Mouse (Mus musculus): Measurements from ENCODE around the gene Wfdc21.

Wfdc21 gene

DNA sequence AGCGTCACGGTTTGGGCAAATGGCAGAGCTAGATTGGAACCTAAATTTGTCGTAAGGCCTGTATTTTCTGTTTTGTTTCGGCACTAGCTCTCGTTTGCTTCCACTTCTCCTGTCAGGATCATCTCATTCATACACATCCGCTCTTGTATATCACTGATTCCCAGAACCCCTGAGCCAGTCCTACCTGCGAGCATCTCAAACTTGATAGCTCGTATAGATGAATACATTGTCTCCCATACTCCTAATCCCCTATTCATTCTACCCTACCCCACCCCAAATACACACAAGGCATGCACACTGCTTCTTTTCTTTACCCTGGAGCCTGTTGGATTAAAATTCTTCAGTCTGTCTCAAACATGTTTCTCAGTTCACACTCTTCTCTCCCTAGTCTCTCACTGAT, 7.5 kb downstream of the Wfdc21 start:
- no peak for DNase-seq

DNA sequence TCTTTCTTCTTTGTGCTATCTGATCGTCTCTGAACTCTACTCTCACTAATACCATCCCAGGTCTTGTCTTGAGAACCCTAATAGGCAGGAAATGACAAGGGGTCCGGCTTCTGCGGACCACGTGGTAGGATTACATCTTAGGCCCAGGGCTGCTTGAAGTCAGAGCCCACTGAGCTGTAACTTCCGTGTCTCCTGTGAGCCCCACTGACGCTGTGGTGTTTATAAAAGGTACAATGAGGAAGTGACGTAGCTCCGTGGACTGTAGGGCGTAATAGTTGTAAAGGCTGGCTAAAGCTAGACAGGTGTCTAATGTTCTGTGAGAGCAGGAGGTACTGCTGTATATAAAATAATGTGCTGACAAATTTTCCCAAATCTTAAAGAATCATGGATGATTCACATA, 20.6 kb downstream of the Wfdc21 start:
- no peak for DNase-seq

DNA sequence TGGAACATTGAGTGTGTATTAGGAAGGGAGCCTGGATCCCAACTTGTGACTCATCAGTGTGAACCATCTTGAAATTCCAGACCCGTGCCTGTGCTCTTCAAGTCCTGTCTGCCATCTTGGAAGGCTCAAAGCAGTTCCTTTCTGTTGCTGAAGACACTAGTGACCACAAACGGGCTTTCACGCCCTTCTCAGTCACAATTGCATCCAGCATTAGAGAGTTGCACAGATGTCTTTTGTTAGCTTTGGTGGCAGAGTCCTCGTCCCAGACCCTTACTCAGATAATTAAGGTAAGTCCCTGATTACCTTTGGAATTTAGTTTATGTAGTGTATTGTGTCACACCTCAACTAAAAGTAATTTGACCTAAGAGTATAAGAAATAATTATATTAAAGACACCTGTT, 22.2 kb downstream of the Wfdc21 start:
- DNase-seq = no peak

DNA sequence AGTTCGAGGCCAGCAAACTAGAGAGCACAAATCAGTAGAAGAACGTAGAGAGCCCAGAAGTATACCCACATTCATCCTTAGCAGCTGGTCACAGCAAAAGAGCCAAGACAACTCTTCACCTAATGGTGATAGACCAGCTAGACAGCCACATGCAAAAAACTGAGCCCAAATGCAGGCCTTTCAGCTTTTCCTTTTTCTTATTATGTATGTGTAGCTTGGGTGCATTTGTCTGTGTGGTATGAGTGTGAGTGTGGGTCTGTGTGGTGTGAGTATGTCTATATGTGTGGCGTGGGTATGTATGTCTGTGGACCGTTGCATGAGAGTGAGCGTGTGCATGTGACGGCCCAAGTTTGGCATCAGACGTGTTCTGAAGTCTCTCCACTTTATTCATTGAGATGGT, 24.3 kb downstream of the Wfdc21 start:
- no peak for DNase-seq

GRCm38 (mm10) chr11:83772341-83772740, 25.6 kb downstream of the Wfdc21 start:
- no peak for DNase-seq

GRCm38 (mm10) chr11:83773691-83774090, 27.0 kb downstream of the Wfdc21 start:
- no peak for DNase-seq

- DNase-seq = no peak
Measured at GRCm38 (mm10) chr11:83774324-83774723, 27.6 kb downstream of the Wfdc21 start.

GRCm38 (mm10) chr11:83776798-83777197, 30.1 kb downstream of the Wfdc21 start:
- no peak for DNase-seq

GRCm38 (mm10) chr11:83783931-83784600, 37.3 kb downstream of the Wfdc21 start:
- no peak for DNase-seq

- DNase-seq = no peak
Measured at GRCm38 (mm10) chr11:83784661-83785060, 37.9 kb downstream of the Wfdc21 start.

DNA sequence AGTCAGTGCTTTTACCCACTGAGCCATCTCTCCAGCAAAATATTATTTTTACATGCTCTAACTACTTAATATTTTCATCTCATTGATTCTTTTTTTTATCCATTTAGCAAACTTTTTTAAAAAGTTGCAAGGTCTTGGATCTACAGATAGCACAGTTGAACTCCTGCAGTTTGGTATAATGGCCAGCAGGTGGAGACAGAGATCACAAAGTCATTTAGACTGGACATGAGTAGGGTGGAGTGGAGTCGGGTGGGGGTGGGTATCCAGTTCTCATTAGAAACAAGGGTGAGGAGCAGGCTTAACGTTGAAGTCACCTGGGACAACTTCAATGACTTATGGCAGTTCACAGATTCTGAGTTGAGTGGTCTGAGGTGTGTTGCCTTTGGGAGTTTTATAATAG, 38.6 kb downstream of the Wfdc21 start:
- peak; percentile 76 for DNase-seq

GRCm38 (mm10) chr11:83786835-83787234, 40.1 kb downstream of the Wfdc21 start:
- DNase-seq = no peak

GRCm38 (mm10) chr11:83787401-83788021, 40.8 kb downstream of the Wfdc21 start:
- DNase-seq = no peak

GRCm38 (mm10) chr11:83788331-83788730, 41.6 kb downstream of the Wfdc21 start:
- DNase-seq = no peak

DNA sequence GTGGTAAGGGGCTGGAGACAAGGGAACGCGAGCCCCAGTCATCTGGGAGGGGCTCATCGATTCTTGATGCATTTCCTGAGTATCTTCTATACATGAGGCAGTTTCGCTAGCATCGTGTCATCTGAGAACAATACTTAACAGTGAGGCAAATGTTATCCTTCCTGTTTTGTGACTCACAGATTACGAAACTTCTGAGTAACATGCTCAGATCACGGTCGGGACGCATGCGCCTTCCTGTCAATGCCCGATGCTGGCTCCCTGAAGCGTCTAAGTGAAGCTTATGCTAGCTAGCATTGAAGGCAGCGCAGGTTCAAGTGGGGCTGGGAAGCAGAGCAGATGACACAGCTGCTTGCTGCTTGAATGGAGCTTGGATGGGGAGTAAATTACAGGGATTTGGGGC, 42.5 kb downstream of the Wfdc21 start:
- DNase-seq = no peak

- no peak for DNase-seq
Measured at GRCm38 (mm10) chr11:83791133-83791532, 44.4 kb downstream of the Wfdc21 start.

DNA sequence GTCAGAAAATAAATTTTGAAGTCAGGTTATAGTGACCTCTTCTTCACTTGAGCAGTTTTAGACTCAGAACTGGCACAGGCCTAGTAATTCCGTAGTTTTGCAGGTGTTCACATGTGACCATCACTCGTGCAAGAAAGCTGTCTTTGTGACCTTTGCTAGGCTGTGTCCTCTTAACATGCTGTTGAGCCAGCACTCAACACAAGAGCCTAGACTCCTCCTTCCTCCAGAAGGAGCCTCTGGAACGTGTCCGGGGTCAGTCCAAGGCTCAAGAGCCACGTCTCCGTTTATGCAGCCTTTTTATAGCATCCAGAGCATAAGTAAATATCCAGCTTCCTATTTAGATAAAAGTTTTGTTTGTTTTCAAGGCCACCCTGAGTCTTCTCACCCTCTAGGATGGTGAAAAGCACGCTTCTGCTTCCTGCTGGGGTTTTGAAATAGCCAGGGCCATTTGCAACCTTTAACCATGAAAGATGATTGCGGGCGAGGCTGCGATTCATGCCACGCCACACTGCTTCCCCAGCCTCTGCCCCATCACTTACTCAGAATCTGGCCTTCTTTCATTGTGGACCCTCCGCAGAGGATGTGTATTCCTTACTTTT, 45.7 kb downstream of the Wfdc21 start:
- DNase-seq = no peak

GRCm38 (mm10) chr11:83793264-83793663, 46.5 kb downstream of the Wfdc21 start:
- no peak for DNase-seq

- DNase-seq = no peak
Measured at GRCm38 (mm10) chr11:83796112-83796511, 49.4 kb downstream of the Wfdc21 start.

DNA sequence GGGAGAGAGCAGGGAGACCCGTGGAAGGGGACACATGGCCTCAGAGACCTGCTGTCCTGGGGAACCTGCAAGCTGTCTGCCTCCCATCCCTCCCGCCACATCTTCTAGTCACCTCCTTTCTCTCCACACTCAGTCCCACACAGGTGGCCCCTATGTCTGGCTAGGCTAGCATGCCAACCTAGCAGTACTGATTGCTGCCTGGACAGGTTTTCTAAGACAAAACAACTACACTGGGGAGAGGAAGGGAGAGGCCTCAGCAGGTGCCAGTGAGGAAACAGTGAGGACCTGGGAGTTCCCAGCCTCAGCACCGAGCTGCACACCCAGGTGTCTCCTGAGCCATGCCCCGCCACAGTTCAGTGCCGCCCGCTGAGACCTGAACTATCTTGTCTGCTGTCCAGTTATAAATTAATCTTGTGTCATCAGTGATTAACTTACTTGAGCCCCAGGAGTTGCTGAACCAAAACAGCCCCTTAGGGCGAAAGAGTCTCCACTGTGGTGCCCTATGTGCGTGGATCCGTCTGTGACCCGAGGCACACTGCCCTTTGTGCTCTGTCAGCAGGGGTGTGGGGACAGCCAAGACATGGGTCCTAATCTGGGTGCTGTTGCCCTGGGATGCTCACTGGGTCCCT, 50.4 kb downstream of the Wfdc21 start:
- no peak for DNase-seq

- DNase-seq = no peak
Measured at GRCm38 (mm10) chr11:83799871-83800430, 53.2 kb downstream of the Wfdc21 start.

GRCm38 (mm10) chr11:83802166-83802565, 55.4 kb downstream of the Wfdc21 start:
- peak; percentile 76 for DNase-seq

Measured in embryo, embryonic 11 days (tissue).